ENCODE assay signal across 13 mouse cellular contexts in genomic region chr4:124278681-124279080, GRCm38 (mm10).
A peak's percentile ranks its signal among the peaks of the same experiment; 100 is the strongest.
DNase-seq lines count a peak whose midpoint lies in the region; ATAC-seq and TF ChIP-seq lines count a peak whose summit lies in the region.
"Had no signal": no experiment of that assay in that cellular context is flagged by ENCODE, and none has a peak within 500 bp of the region (broad histone marks: within the 10 kb centered on the region; RNA-seq: fewer than 3 reads in every experiment).

No protein-coding gene starts in this region.

- 16% methylated on average over 10 of the region's 10 CpGs for WGBS in heart, embryonic 15.5 days
- 32% methylated on average over 10 of the region's 10 CpGs for WGBS in heart, adult 2 months
- WGBS in embryonic facial prominence, embryonic 10.5 days, result 6% methylated on average over 10 of the region's 10 CpGs
- 2% methylated on average over 10 of the region's 10 CpGs for WGBS in midbrain, embryonic 11.5 days
- 5% methylated on average over 10 of the region's 10 CpGs for WGBS in kidney, embryonic 14.5 days

- H3K4me2 ChIP-seq in heart, embryonic 15.5 days, result peak overlapping the region; percentile 44
- peak overlapping the region; percentile 1; the same call in 1 of the 2 replicates for H3K4me2 ChIP-seq in midbrain, embryonic 11.5 days
- H3K4me2 ChIP-seq in kidney, embryonic 14.5 days (replicated peaks; ENCODE audit: low read depth, low read length), result no peak overlapping the region

- no peak for TF ChIP-seq CTCF in heart, adult 2 months (IDR thresholded peaks at IDR 0.05)

- H3K9ac ChIP-seq in heart, embryonic 15.5 days, result no peak overlapping the region
- no peak overlapping the region for H3K9ac ChIP-seq in heart, adult 2 months (ENCODE audit: low read depth, low read length)
- H3K9ac ChIP-seq in midbrain, embryonic 11.5 days (ENCODE audit: low read length), result peak overlapping the region; percentile 24; the same call in 1 of the 2 replicates
- H3K9ac ChIP-seq in kidney, embryonic 14.5 days (ENCODE audit: low read depth, low read length), result no peak overlapping the region

- H3K4me3 ChIP-seq in heart, embryonic 15.5 days, result no peak overlapping the region
- H3K4me3 ChIP-seq in heart, adult 2 months, result no peak overlapping the region
- H3K4me3 ChIP-seq in embryonic facial prominence, embryonic 10.5 days, result no peak overlapping the region
- H3K4me3 ChIP-seq in midbrain, embryonic 11.5 days (ENCODE audit: low read depth, low read length), result no peak overlapping the region
- H3K4me3 ChIP-seq in kidney, embryonic 14.5 days (ENCODE audit: low read length), result no peak overlapping the region

- TF ChIP-seq POLR2A in heart, adult 2 months (IDR thresholded peaks at IDR 0.05; ENCODE audit: insufficient read depth, low read depth, low read length), result no peak

- no peaks in the 10 kb centered on the region for H3K36me3 ChIP-seq in heart, embryonic 15.5 days
- H3K36me3 ChIP-seq in heart, adult 2 months (ENCODE audit: control insufficient read depth, insufficient read depth, low read length), result no peaks in the 10 kb centered on the region
- H3K36me3 ChIP-seq in embryonic facial prominence, embryonic 10.5 days (replicated peaks), result no peaks in the 10 kb centered on the region
- H3K36me3 ChIP-seq in midbrain, embryonic 11.5 days (ENCODE audit: control insufficient read depth, insufficient read depth, low read length), result no peaks in the 10 kb centered on the region
- H3K36me3 ChIP-seq in kidney, embryonic 14.5 days (ENCODE audit: control insufficient read depth, insufficient read depth, low read length), result no peaks in the 10 kb centered on the region

- peaks cover 16% of the 10 kb centered on the region for H3K4me1 ChIP-seq in heart, embryonic 15.5 days (replicated peaks)
- no peaks in the 10 kb centered on the region for H3K4me1 ChIP-seq in heart, adult 2 months (ENCODE audit: control insufficient read depth, insufficient read depth, low read length)
- H3K4me1 ChIP-seq in embryonic facial prominence, embryonic 10.5 days, result peaks cover 28% of the 10 kb centered on the region
- peaks cover 26% of the 10 kb centered on the region for H3K4me1 ChIP-seq in midbrain, embryonic 11.5 days (ENCODE audit: control insufficient read depth, insufficient read depth, low read length)
- peaks cover 7% of the 10 kb centered on the region; the same call in 1 of the 2 replicates for H3K4me1 ChIP-seq in kidney, embryonic 14.5 days (ENCODE audit: control insufficient read depth, insufficient read depth, low read length)

- no peak for TF ChIP-seq EP300 in heart, adult 2 months (IDR thresholded peaks at IDR 0.05; ENCODE audit: insufficient read depth, low read depth, low read length)

- no peak overlapping the region for H3K27ac ChIP-seq in heart, embryonic 15.5 days
- H3K27ac ChIP-seq in heart, adult 2 months, result no peak overlapping the region
- H3K27ac ChIP-seq in embryonic facial prominence, embryonic 10.5 days (replicated peaks), result 0 out of 2 replicates have a peak overlapping the region, but pooled peaks have one; percentile 91
- H3K27ac ChIP-seq in midbrain, embryonic 11.5 days (ENCODE audit: low read depth, low read length), result peak overlapping the region; percentile 42; the same call in 1 of the 2 replicates
- no peak overlapping the region for H3K27ac ChIP-seq in kidney, embryonic 14.5 days (ENCODE audit: low read depth, low read length)

- no peak for DNase-seq in heart, adult 2 months
- peak; percentile 12 for DNase-seq in ES-CJ7 (ENCODE audit: low read depth, low spot score)
- DNase-seq in embryonic facial prominence, embryonic 10.5 days (ENCODE audit: low spot score), result peak; percentile 30
- DNase-seq in midbrain, embryonic 11.5 days (ENCODE audit: low spot score, missing footprints), result peak; percentile 93
- no peak for DNase-seq in urinary bladder, postnatal 14 days (ENCODE audit: low spot score)
- no peak for DNase-seq in ovary, adult 18-20 months (ENCODE audit: low spot score)
- DNase-seq: cerebellum, adult 8-10 months; heart, postnatal 10 days; kidney, postnatal 4 days; thymus, postnatal 25 days had no signal

- peaks cover 35% of the 10 kb centered on the region for H3K27me3 ChIP-seq in heart, embryonic 15.5 days
- H3K27me3 ChIP-seq in heart, adult 2 months (ENCODE audit: control insufficient read depth, insufficient read depth, low read length), result peaks cover 3% of the 10 kb centered on the region; the same call in 1 of the 2 replicates
- peaks cover 60% of the 10 kb centered on the region for H3K27me3 ChIP-seq in embryonic facial prominence, embryonic 10.5 days (replicated peaks; ENCODE audit: low read depth, poor library complexity, severe bottlenecking)
- 0 out of 2 replicates have a peak, but pooled peaks cover 2% of the 10 kb centered on the region for H3K27me3 ChIP-seq in midbrain, embryonic 11.5 days (ENCODE audit: control insufficient read depth, insufficient read depth, low read length)
- peaks cover 19% of the 10 kb centered on the region for H3K27me3 ChIP-seq in kidney, embryonic 14.5 days (ENCODE audit: control insufficient read depth, insufficient read depth, low read length)

- no peaks in the 10 kb centered on the region for H3K79me2 ChIP-seq in heart, adult 2 months (replicated peaks; ENCODE audit: control insufficient read depth, insufficient read depth, low read length)

- H3K9me3 ChIP-seq in heart, embryonic 15.5 days (replicated peaks), result no peaks in the 10 kb centered on the region
- no peaks in the 10 kb centered on the region for H3K9me3 ChIP-seq in embryonic facial prominence, embryonic 10.5 days
- no peaks in the 10 kb centered on the region for H3K9me3 ChIP-seq in midbrain, embryonic 11.5 days (ENCODE audit: control insufficient read depth, low read length)
- H3K9me3 ChIP-seq in kidney, embryonic 14.5 days (ENCODE audit: control insufficient read depth, low read length), result no peaks in the 10 kb centered on the region

- ATAC-seq in heart, embryonic 15.5 days (replicated peaks; ENCODE audit: insufficient number of reproducible peaks, insufficient read depth, low FRiP score, low read depth), result no peak
- no peak for ATAC-seq in midbrain, embryonic 11.5 days (ENCODE audit: low FRiP score)
- no peak for ATAC-seq in kidney, embryonic 14.5 days (ENCODE audit: low FRiP score, low TSS enrichment)
- ATAC-seq: intestine, postnatal 0 days had no signal

- intact Hi-C loops in heart, adult 2 months (cut with DNase I), result no loop called here

Comparison
In these comparisons a context has a peak if more than half of its experiments do, and no peak if none do; other contexts are left out.
1. H3K27ac ChIP-seq: peak in embryonic facial prominence, embryonic 10.5 days (single experiment) and midbrain, embryonic 11.5 days (single experiment); none in heart, embryonic 15.5 days (single experiment), heart, adult 2 months (single experiment) and kidney, embryonic 14.5 days (single experiment).
2. DNase-seq: peak in ES-CJ7 (single experiment), embryonic facial prominence, embryonic 10.5 days (single experiment) and midbrain, embryonic 11.5 days (single experiment); none in heart, adult 2 months (0 of 2), urinary bladder, postnatal 14 days (single experiment) and ovary, adult 18-20 months (single experiment).